Mouse (Mus musculus): Measurements from ENCODE around the gene Gm10282. TPM values are rescaled to one million over a fixed set of nuclear protein-coding genes. Genes with fewer than 3 reads are reported as not detected.

The Gm10282 gene
- total RNA-seq, 2 experiments from 2014 or later, result 1.8 to 3.4 TPM

DNA sequence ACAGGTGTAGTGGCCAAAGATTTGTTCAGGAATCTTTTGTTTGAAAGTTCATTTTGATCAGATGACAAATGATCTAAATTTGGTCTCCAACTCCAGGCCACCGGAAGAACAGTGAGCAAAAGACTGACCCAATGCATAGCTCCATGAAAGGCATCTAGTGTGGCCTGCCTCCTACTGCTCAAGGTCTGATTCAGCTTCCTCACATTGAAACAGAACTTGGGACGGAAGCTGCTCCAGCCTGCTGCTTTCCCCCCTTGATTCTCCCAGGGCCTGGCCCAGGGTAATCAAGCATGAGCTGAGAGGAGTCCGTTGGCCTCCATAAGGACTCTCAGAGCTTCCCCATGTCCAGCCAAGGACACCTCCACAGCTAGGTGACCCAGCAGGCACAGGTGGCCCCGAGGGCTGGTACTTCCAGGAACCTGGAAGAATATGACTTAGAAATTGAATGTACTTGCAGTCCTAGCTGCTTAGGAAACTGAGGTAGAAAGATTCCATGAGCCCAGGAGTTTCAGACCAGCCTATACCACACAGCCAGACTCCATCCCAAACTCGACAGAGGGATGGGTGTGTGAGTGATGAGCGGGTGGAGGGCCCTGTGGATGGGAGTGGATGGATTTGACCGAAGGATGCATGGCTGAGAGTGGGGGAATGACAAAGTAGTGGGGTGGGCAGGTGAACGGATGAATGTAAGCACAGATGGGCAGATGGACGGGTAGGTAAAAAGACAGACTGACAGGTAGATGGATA, 4.2 kb downstream of the Gm10282 start:
- no peak for DNase-seq (ENCODE audit: low spot score)

DNA sequence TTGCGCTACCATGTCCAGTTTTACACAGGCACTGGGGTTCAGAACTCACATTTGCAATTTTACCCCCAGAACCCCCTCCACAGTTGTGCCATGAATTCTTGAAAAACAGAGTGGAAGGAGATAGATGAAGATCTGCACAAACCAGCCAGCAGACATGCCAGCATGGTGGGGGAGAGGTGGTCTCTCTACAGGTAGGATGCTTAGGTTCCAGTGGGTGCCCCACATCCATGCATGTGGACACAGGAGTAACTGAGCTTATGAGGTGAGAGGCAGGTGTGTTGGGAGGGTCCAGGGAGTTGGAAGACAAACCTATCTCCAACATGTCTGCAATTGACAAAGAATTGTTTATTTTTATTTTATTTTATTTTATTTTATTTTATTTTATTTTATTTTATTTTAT, 6.1 kb downstream of the Gm10282 start:
- DNase-seq (ENCODE audit: low spot score), result no peak

DNA sequence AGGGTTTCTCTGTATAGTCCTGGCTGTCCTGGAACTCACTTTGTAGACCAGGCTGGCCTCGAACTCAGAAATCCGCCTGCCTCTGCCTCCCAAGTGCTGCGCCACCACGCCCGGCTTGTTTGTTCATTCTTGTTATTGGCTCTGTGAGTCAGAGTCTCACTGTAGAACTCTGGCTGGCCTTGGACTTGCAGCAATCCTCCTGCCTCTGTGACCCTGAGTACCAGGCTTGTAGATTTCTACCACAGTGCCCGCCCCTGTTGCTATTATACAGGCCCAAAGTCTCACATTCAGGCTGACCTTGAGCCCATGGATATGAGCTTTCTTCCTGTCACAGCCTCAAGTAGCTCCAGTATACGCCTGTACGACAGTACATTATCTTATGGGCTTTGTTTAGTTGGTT, 8.5 kb downstream of the Gm10282 start:
- DNase-seq (ENCODE audit: low spot score), result no peak

DNA sequence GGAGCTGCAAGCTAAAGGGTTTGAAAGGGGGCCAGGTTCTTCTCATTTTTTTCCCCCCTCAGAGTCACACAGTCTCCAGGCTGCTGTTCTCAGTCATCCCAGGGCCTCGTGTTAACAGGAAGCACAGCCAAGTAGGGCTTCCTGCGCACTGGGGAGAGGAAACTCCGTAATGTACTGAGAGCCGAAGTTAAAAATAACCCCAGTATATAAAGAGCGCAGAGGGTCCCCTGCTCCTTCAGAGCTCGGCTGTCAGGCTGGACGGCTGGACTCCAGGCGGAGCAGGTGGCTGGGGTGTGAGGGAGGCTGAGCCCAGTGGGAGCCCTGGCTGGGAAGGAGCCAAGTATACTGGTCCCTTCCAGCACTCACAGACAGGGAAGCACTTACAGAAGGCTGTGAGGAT, 9.4 kb downstream of the Gm10282 start:
- peak; percentile 96 for DNase-seq (ENCODE audit: low spot score)

DNA sequence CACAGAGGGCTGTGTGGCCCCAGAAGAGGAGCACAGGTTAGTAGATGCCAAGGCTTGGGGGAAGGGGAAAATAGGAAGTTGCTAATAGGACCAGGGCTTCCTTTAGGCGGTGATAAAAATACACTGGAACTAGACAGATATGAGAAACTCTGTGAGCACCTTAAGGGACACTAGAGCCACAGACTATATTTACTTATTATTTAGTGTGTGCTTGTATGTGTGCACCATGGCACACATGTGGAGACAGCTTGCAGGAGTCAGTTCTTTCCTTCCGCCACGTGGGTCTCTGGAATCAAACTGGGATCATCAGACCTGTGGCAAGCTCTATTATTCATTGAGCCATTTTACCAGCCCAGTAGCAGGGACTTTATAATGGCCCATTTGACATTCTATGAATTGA, 9.9 kb downstream of the Gm10282 start:
- DNase-seq (ENCODE audit: low spot score), result no peak

DNA sequence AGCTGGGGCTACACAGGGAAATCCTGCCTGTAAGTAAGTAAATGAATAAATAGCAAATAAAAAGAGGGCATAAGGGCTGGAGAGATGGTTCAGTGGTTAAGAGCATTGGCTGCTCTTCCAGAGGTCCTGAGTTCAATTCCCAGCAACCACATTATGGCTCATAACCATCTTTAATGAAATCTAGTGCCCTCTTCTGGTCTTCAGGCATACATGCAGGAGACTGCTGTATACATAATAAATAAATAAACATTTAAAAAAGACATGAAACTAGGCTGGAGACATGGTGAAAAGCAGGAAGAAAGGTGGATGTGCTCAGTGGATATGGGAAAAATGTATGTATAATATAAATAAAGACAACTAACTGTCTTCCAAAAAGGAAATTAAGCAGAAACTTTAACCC, 11.8 kb downstream of the Gm10282 start:
- no peak for DNase-seq (ENCODE audit: low spot score)

DNA sequence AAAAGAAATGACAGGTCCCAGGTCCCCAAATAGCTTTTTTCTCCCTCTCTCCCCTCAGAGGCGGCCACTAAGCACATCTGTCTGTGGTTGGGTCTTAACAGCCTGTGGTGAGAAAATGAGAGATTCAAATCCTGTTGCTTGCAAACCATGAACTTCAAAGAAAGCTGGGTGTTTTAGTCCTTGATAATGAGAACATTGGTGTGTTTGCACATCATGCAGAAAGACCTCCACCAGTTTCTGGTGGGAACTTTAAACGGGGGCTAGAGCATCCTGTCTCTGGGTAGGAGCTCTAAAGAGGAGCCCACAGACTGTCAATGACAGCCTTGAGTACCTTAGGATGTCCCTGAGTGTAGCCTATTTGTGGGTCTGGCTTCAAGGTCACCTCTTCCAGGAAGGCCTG, 14.0 kb downstream of the Gm10282 start:
- no peak for DNase-seq (ENCODE audit: low spot score)

DNA sequence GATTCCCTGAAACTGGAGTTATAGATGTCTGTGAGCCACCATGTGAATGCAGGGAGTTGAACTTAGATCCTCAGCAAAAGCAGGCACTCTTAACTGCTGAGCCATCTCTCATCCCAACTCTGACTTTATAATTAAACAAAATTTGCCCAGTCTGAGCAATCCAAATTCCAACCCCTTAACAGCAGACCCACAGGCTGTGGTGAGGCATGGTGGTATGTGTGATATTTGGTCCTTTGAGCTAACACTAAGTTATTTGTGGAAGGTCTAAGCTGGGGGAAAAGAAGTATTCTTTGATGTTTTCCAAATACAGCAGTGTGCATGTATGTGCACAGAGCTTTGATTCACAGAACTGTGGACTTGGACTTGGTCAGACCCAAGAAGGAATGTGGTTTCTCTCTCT, 16.0 kb downstream of the Gm10282 start:
- no peak for DNase-seq (ENCODE audit: low spot score)

DNA sequence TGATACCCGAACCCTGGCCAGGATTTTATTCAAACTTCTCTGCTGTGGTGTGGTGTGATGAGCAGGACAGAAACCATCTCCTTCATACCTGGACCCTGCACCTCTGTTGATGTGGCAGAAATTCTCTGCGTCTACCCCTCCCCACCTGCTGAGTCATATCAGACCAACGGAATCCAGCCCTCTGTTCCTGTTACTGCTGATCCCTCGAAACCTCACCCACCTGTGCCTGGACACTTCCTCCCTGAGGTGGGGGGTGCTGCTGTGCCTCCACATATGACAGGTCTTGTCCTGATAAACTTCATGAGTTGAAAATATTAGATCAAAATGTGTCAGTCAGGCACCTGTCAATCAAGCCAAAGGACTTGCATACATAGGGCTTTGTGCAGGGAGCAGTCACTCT, 19.8 kb downstream of the Gm10282 start:
- no peak for DNase-seq (ENCODE audit: low spot score)

DNA sequence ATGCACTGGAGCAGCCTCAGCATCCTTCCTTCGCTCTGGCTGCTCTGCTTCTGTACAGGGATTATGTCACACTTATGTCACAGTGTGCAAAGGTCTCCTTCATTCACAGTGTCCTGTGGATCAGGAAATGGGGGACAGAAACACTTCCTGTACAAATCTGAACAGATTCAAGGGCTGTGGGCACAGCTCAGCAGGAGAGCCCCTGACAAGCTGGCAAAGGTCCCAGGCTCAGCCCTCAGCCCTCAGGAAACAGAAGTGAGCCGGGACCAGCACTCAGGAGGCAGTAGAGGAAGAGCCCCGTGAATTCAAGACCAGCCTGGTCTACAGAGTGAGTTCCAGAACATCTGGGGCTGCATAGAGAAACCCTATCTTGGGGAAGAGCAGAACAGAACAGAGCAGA, 23.4 kb downstream of the Gm10282 start:
- DNase-seq (ENCODE audit: low spot score), result no peak

DNA sequence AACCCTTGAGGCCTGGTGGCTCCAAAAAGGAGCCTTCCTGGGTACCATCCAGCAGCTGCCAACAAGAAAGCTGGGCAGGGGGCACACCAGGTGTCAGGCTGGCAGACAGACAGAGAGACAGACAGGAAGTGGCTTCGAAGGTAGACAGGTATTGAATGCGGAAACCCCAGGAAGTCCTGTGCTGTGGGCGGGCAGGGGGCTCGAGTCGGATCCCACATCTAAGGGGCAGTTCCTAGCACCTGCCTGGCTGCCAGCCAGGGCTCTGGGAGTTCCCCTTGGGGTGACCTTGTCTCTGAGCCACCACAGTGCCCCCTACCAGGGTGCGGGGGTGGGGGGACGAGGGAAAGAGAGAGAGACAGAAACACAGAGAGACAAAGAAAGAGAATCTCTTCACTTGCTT, 25.9 kb downstream of the Gm10282 start:
- DNase-seq (ENCODE audit: low spot score), result no peak

DNA sequence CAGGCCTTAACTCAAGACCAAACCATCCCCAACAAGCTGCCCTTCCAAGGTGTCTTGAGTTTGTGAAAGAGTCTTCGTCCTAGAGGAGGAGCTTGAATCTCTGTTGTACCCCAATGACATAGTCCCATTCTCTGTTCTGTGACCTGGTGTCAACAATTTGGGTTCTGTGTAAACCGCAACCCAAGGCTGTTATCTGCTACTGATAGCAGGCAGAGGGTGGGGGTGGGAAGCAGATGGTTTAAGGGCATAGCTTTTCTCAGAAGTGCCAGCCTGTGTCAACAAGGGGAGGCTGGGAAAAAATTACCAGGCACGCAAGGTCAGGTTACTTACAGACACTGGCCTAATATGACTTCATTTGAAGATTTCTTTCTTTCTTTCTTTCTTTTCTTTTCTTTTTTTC, 27.8 kb downstream of the Gm10282 start:
- no peak for DNase-seq (ENCODE audit: low spot score)

DNA sequence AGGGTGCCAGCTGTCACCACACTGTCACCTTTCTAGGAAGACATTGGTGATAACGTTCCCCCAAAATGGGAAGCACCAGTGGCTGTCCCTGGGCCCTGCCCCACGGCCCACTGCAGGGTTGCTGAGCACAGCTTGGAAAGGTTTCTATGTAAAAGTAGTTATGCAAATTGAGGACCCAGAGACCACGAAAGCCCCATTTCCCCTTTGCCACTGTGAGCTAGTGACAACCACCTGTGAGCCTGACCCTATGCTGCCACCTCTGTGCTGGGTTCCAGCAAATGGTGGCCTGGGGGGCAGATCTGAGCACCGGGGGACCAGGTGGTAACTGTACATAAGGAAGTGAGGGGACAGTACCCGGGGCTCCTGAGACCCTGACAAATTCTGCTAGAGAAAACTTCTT, 31.3 kb downstream of the Gm10282 start:
- no peak for DNase-seq (ENCODE audit: low spot score)

DNA sequence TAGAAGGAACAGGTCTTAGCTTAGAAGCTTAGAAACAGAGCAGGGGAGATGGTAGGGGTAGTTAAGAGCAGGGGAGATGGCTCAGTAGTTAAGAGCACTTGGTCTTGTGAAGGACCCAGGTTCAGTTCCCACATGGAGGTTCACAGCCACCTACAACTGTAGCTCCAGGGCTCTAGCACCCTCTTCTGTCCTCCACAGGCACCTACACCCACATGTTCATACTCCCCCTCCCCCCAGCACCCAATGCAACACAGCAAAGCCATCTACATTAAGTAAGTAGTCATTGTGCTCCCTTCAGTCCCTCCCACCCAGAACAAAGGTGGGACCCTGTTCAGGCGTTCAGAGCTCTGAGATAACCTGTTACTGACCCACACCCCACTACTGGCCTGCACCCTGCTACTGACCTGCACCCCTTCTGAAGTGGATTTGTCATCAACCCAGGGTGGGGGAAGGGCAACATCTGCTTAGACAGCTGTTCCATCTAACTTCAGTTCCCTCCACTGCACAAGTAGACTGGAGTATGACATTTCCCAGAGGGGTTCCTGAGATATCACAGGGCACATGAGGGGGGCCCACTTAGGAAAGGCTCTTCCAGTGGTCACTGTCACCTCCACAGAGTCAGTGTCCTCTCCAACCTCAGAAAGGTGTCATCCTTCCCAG, 31.8 kb downstream of the Gm10282 start:
- DNase-seq (ENCODE audit: low spot score), result no peak

DNA sequence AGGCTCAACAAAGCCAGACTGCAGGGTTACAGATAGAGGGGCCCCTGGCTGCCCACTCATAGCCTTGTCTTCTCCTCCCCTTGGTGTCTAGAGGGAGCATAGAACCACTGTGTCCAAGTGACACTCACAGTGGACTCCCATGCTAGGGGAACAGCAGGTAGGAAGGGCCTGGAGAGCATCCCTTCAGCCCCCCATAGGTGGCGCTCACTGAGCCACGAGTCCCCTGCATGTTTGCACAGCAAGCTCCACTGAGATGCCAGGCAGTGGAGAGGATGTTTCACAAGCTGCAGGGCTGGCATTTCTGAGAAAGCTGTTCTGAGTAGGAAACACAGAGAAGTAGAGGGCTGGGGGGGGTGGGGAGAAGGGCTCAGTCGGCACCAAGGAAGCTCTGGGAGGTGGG, 32.7 kb downstream of the Gm10282 start:
- peak; percentile 66 for DNase-seq (ENCODE audit: low spot score)

DNA sequence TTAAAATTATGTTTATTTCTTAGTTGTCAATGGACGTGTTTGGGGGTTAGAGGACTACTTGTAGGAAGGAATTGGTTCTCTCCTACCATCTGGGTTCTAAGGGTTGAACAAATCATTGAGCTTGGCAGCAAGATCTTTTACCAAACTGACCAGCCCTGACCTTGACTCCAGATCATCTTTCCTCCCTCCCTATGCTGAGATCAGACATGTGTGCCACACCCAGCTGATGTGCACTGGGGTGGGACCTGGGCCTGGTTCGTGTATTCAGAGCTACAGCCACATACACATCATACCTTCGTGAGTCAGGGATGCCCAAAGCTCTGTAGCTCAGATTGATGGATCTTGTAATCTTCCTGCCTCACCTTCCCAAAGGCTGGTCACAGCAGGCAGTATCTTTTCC, 33.4 kb downstream of the Gm10282 start:
- DNase-seq (ENCODE audit: low spot score), result no peak

DNA sequence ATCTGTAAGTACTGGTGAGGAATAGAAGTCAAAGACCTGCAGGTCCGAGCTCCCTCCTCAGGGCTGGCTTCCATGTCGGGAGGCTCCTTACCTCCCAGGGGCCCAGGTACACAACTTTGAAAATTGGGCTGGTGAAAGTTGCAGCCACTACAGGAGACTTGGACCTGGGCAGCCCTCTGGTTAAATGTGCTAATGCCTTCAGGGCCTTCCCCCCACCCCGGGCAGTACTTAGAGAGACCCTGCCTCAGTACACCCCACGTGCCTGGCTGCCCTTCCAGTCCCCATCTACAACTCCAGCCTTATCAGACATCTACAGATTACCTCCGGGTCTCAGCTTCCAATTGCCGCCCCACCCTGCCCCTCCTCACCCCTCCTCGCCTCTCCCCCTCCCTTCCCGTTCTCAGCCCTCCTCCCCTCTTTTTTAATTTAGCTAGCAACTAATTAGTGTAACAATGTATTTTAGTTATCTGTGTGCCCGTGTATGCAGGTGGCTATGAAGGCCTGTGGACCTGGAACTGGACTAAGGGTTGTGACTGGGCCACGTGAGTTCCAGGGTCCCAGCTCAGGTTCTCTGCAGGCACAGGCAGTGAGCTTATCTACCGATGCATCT, 33.9 kb downstream of the Gm10282 start:
- no peak for DNase-seq (ENCODE audit: low spot score)

DNA sequence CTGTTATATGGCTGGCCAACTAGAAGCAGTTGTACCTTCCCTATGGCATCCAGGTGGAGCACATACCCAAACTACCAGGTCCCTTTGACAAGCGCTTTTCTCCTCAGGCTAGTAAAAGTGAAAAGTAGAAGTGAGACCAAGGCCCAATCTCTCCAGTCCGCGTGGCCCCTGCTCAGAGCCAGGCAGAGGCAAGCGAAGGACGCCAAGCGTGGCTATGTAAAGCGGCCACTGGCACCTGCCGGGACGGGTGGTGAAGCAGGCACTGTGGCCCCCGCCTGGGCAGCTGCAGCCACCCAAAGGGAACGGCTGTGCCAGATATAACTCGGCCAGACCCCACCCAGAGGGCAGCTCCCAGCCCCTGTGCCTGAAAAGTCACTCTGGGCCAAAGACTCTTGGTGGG, 34.5 kb downstream of the Gm10282 start:
- DNase-seq (ENCODE audit: low spot score), result no peak

DNA sequence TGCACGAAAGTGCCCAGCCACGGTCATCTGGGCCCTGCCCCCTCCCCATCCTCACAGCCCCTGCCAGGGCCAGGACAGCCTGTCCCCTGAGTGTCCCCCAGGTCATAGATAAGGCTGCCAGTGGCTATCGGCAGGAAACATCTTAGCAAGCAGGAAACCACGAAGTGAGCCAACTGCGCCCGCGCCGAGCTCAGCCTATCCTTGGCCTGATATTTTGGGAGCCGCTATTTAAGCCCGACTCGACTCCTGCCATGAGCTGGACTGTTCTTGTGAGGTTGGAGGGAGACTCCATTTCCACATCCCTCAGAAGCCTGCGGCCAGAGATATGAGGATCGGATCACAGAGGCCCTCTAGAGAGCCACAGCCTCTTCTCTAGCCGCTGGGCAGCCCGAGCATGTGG, 36.7 kb downstream of the Gm10282 start:
- DNase-seq (ENCODE audit: low spot score), result peak; percentile 70

DNA sequence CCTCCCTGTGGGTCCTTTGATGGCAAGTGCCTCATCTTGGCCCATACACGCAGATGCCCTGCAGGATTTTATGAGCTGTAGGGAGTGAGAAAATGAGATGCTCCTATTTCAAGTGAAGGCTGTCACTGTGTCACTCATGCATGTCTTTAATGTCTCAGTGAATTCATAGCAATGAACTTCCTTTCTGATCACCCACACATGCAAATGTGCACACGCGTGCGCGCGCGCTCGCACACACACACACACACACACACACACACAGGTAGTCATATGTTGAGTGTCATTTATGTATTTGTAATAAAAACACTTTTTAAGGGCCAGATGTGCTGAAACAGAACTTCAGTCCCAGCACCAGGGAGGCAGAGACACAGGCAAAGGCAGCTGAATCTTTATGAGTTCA, 38.0 kb downstream of the Gm10282 start:
- no peak for DNase-seq (ENCODE audit: low spot score)

DNA sequence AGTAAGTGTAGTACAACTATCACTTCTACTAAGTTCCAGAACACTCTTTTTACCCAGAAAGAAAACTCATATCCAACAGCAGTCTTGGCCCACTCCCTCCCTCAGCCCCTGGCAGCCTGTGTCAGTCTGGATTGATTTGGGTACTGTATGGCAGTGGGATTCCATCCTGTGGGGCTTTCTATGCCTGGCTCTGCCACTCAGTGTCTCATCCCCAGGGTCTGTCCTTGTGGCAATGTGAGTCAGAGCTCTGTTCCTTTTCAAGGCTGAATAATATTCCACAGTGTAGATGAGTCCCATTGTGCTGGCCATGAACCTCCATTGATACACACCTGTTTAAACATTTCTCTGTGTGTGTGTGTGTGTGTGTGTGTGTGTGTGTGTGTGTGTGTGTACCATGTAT, 38.4 kb downstream of the Gm10282 start:
- no peak for DNase-seq (ENCODE audit: low spot score)

DNA sequence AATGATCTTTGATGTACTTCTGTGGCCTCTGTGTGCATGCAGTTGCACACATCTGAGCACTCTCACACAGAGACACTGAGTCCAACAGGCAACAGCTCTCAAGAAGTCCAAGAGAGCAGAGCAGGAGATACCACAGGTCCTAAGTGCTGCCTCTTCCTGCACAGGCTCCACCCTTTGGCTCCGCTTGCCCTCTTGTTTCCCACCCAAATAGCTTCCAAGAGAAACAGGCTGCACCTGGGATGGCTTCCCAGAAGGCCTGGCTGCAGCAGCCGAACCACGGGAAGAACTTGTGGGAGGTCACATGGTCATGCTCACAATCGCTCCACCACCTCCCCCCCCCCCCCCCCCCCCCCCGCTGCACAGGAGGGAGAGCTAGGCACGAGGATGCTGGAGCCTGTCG, 39.7 kb downstream of the Gm10282 start:
- DNase-seq (ENCODE audit: low spot score), result peak; percentile 41

DNA sequence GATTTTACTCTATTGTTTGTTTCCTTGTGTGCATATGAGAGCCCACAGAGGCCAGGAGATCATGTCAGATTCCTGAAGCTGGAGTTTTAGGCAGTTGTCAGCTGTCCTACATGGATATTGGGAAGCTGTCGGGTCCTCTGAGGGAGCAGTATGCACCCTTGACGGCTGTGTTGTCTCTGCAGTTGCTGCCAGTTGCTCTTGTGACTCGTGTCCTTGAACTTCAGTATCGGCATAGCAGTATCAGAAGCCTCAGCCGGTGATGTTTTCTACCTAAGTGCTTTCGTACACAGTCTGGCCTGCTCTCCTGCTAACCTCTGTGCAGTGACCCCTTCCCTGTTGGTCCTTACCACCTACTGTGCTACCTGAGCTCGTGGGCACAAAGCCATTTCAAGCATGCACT, 41.6 kb downstream of the Gm10282 start:
- no peak for DNase-seq (ENCODE audit: low spot score)

All from gastrocnemius, adult 18-20 months (tissue).